Mouse (Mus musculus) MEL (cell line): ENCODE measurements around the gene Gbp8.

ENCODE experiments used
- CTCF ChIP-seq, 3 experiments: IDR thresholded peaks in 2 of 3; conservative IDR thresholded peaks in 1 of 3; 2 replicates each; pipeline ENCODE4 v1.5.1; 2011 to 2012; ENCODE audit warnings: low read length in 3 of 3, low read depth in 2 of 3, mild to moderate bottlenecking in 2 of 3, improper control_type of control experiment in 1 of 3, inconsistent platforms in 1 of 3, mixed read lengths in 1 of 3, moderate library complexity in 1 of 3; ENCODE audit not compliant: control insufficient read depth in 1 of 3, insufficient read depth in 1 of 3, poor library complexity in 1 of 3, severe bottlenecking in 1 of 3
- POLR2A ChIP-seq, 2 experiments: IDR thresholded peaks; 2 replicates each; pipeline ENCODE4 v1.6.1; 2011 to 2012; ENCODE audit warnings: low read length in 2 of 2, mild to moderate bottlenecking in 2 of 2, control low read depth in 1 of 2, improper control_type of control experiment in 1 of 2, low read depth in 1 of 2, moderate library complexity in 1 of 2; ENCODE audit not compliant: control insufficient read depth in 1 of 2, insufficient read depth in 1 of 2, poor library complexity in 1 of 2
- SIN3A ChIP-seq: IDR thresholded peaks from 2 replicates; pipeline ENCODE4 v1.6.1; 2012; ENCODE audit warnings: low read length, improper control_type of control experiment, inconsistent platforms
- UBTF ChIP-seq: IDR thresholded peaks from 2 replicates; pipeline ENCODE4 v1.6.1; 2012; ENCODE audit warnings: low read depth, mild to moderate bottlenecking, inconsistent platforms, low read length, improper control_type of control experiment, moderate library complexity, borderline replicate concordance; ENCODE audit not compliant: insufficient read depth

DNA sequence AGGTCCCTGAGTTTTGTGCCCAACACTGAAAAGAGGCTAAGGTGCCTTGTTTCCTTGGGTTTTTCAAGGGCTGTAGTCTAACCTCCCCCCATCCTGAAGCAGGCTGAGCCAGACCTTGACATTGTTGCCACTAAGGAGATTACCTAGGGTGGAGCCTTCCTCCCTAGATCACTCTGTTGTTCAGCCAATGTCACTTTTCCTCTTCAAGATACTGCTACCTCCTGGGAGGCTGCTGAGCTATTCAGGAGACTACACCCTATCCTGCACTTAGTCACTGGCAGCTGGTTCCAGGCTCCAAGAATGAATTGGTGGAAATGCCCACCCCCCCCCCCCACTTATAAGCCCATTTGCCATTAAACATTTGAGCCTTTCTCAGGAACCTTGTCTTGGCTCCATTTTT lies 7.1 kb upstream of the Gbp8 start:
- TF ChIP-seq UBTF (no peak), SIN3A (no peak), POLR2A (IDR thresholded peaks at IDR 0.05; ENCODE audit: control insufficient read depth in 1 of 2, insufficient read depth in 1 of 2, low read depth in 1 of 2, low read length in 2 of 2, poor library complexity in 1 of 2) (no peak), CTCF (IDR thresholded peaks at IDR 0.05 in 2 of 3, conservative IDR thresholded peaks at IDR 0.05 in 1 of 3; ENCODE audit: control insufficient read depth in 1 of 3, insufficient read depth in 1 of 3, low read depth in 2 of 3, low read length in 3 of 3, poor library complexity in 1 of 3, severe bottlenecking in 1 of 3) (no peak)
